Mouse (Mus musculus): ENCODE measurements around the gene Adamts2. TPM values are rescaled to one million over a fixed set of nuclear protein-coding genes. Genes with fewer than 3 reads are reported as not detected.

Adamts2 gene
- polyA plus RNA-seq, 1 experiment from 2014 or later = 12.0 TPM

- peaks cover 18% of the 10 kb centered on the region for H3K4me1 ChIP-seq
- peaks cover 32% of the 10 kb centered on the region for H3K27me3 ChIP-seq
- H3K27ac ChIP-seq = no peak overlapping the region
- no peak overlapping the region for H3K9ac ChIP-seq
- no peak overlapping the region for H3K4me3 ChIP-seq
- 80% methylated on average over 2 of the region's 2 CpGs for WGBS
- no peaks in the 10 kb centered on the region for H3K9me3 ChIP-seq
- no peak overlapping the region for H3K4me2 ChIP-seq
- H3K36me3 ChIP-seq = no peaks in the 10 kb centered on the region
- ATAC-seq (ENCODE audit: insufficient number of reproducible peaks, insufficient read depth, low FRiP score, low TSS enrichment, low read depth) = no peak
Observed at GRCm38 (mm10) chr11:50596571-50596970, 5.3 kb upstream of the Adamts2 start.

DNA sequence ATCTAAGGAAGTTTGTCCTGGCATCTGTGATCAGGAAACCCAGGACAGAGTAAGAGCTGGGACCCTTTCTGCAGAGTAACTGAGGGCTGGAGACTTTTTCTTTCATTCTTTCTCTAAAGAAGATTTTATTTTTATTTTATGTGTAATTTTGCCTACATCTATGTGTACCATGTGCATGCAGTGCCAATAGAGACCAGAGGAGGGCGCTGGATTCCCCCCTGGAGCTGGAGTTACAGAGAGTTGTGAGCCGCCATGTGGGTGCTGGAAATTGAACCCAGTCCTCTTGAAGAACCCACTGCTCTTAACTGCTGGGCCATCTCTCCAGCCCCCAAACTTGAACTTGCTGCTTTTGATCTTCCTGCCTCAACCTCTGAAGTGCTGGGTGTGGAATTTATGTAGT is 2.7 kb upstream of the Adamts2 start:
- Histone ChIP-seq H3K36me3 (no peaks in the 10 kb centered on the region), H3K9ac (no peak overlapping the region), H3K4me1 (peaks cover 20% of the 10 kb centered on the region), H3K27ac (no peak overlapping the region), H3K4me2 (no peak overlapping the region), H3K4me3 (no peak overlapping the region), H3K27me3 (peaks cover 58% of the 10 kb centered on the region), H3K9me3 (no peaks in the 10 kb centered on the region)
- 46% methylated on average over 2 of the region's 2 CpGs for WGBS
- no peak for ATAC-seq (ENCODE audit: insufficient number of reproducible peaks, insufficient read depth, low FRiP score, low TSS enrichment, low read depth)

DNA sequence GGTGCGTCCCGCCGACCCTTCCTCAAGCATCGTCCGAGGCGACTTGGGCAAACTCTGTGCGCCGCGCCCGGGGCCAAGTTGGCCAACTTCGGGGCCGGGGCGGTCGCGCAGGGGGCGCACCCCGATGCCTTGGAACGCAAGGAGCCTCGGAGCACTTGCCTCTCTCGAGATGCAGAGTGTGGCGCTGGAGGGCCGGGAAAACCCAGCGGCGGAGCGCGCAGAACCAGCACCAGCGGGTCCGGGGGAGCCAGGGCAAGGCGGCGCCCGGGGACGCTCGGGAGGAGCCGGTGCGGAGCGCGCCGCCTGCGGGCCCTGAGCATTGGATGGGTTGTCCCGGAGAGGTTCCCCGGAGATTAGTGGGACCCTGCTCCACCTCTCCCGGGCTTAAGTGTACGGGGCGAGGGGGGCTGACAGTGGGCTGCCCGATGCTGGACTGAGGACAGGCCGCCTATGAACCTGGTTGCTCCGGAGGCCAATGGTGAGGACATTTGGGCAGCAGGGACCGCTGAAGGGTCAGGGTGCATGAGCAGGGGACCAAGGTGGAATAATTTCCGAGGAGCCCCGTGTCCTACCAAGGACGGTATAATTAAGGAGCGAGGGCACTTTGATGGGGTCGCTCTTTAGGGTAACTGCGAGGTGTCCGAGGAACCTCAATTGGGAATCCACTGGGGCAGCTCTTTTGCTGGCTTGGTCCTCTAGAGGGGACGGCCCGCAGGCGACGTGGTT is 635 bp downstream of the Adamts2 start:
- peak overlapping the region; percentile 72 for H3K27ac ChIP-seq
- WGBS = under 1% methylated on average over 59 of the region's 59 CpGs

DNA sequence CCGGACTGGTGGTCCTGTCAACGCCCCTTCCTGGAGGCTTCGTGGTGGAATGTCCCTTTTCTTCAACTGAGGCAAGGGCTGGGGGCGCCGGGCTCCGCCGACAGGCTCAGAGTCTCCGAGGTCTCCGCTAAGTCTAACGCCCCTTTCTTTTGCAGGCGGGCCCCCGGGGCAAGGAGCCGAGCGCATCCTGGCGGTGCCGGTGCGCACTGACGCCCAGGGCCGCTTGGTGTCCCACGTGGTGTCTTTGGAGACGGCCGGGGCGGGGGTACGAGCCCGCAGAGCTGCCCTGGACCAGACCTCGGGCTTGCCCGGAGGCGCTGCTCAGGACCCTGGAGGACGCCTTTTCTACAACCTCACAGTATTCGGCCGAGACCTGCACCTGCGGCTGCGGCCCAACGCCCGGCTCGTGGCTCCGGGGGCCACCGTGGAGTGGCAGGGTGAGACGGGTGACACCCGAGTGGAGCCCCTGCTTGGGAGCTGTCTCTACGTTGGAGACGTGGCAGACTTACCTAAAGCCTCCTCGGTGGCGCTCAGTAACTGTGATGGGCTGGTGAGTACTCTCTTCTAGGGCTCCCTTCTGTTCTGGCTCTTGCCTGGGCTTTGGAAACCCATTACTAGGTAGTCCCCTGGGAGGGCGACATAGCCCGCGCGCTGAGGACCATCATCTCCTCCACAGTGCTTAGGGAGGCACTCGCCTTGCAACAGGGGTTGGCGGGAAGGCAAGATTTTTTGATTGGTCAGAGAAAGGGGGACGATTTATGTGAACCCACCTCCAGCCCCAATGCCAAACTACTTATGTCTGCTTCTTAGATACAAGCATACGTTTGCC is 1.4 kb downstream of the Adamts2 start:
- peaks cover 87% of the 10 kb centered on the region for H3K27me3 ChIP-seq
- H3K36me3 ChIP-seq = peaks cover 3% of the 10 kb centered on the region; the same call in 1 of the 2 replicates
- ATAC-seq (ENCODE audit: insufficient number of reproducible peaks, insufficient read depth, low FRiP score, low TSS enrichment, low read depth) = no peak
- peak overlapping the region; percentile 71 for H3K4me3 ChIP-seq
- H3K9me3 ChIP-seq = no peaks in the 10 kb centered on the region
- H3K27ac ChIP-seq = no peak overlapping the region
- under 1% methylated on average over 52 of the region's 52 CpGs for WGBS
- H3K9ac ChIP-seq = peak overlapping the region; percentile 80
- H3K4me2 ChIP-seq = peak overlapping the region; percentile 89
- H3K4me1 ChIP-seq = peaks cover 24% of the 10 kb centered on the region

More for the DNA sequence above, 635 bp downstream of the Adamts2 start:
- Histone ChIP-seq H3K4me3 (peak overlapping the region; percentile 71), H3K9ac (peak overlapping the region; percentile 80), H3K27me3 (peaks cover 89% of the 10 kb centered on the region), H3K36me3 (peaks cover 3% of the 10 kb centered on the region; the same call in 1 of the 2 replicates), H3K4me1 (peaks cover 24% of the 10 kb centered on the region), H3K9me3 (no peaks in the 10 kb centered on the region), H3K4me2 (peak overlapping the region; percentile 89)
- ATAC-seq (ENCODE audit: insufficient number of reproducible peaks, insufficient read depth, low FRiP score, low TSS enrichment, low read depth) = peak; percentile 58

DNA sequence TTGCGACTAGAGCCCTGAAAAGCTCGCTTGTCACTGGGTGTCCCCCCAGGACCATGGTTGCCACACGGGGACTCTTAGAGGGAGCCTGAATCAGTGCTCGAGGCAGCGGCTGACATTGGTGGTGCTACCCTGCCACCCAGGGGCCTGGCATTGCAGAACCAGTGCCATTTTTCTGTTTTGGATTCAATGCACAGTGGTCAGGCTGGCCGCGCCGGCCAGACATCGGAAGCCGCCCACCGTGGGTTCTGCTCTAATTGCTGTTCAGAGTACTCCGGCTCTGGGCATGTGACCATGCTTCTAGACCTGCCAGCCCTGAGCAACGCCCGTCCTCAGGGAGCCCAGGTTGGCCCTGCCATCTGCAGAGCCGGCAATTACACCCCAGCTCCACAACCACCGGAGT is 2.5 kb downstream of the Adamts2 start:
- Histone ChIP-seq H3K36me3 (peaks cover 7% of the 10 kb centered on the region; the same call in 1 of the 2 replicates), H3K9me3 (no peaks in the 10 kb centered on the region), H3K4me2 (peak overlapping the region; percentile 89), H3K4me3 (peak overlapping the region; percentile 71; the same call in 1 of the 2 replicates), H3K4me1 (peaks cover 24% of the 10 kb centered on the region), H3K9ac (no peak overlapping the region), H3K27ac (no peak overlapping the region), H3K27me3 (peaks cover 77% of the 10 kb centered on the region)
- WGBS = 66% methylated on average over 16 of the region's 16 CpGs
- no peak for ATAC-seq (ENCODE audit: insufficient number of reproducible peaks, insufficient read depth, low FRiP score, low TSS enrichment, low read depth)

- 31% methylated on average over 5 of the region's 5 CpGs for whole genome bisulfite sequencing
- Histone ChIP-seq H3K9ac (0 out of 2 replicates have a peak overlapping the region, but pooled peaks have one; percentile 33), H3K27me3 (peaks cover 11% of the 10 kb centered on the region; the same call in 1 of the 2 replicates), H3K4me3 (no peak overlapping the region), H3K9me3 (no peaks in the 10 kb centered on the region), H3K4me1 (peaks cover 21% of the 10 kb centered on the region), H3K4me2 (no peak overlapping the region), H3K36me3 (peaks cover 7% of the 10 kb centered on the region; the same call in 1 of the 2 replicates), H3K27ac (no peak overlapping the region)
- no peak for ATAC-seq (ENCODE audit: insufficient number of reproducible peaks, insufficient read depth, low FRiP score, low TSS enrichment, low read depth)
Observed at GRCm38 (mm10) chr11:50611181-50611580, 9.3 kb downstream of the Adamts2 start.

DNA sequence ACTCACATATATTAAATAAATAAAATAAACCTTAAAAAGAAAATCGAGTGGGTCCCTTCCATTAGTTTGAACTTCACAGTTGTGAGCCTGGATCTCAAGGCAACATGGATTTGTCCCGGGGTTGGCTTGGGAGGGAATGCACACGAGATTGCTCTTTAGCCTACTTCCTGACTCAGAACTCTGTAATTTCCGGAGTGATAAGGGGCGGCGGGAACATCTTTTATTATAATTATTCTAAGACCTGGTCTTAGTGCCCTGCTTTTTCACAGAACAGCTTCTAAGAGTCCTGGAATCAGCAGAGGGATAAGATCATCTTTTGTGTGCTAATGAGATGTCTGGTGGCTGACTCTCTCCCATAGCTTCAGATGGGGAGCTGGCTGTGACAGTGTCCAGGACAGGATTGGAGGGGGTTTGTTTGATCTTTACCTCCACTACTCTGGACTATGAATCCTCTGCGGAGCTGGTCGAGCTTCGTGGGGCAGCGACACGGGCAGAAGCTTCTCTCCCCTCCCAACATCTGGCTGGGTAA is 15.2 kb downstream of the Adamts2 start:
- Histone ChIP-seq H3K9me3 (no peaks in the 10 kb centered on the region), H3K4me1 (peaks cover 12% of the 10 kb centered on the region), H3K4me3 (no peak overlapping the region), H3K4me2 (no peak overlapping the region), H3K27me3 (no peaks in the 10 kb centered on the region), H3K36me3 (no peaks in the 10 kb centered on the region), H3K9ac (no peak overlapping the region), H3K27ac (no peak overlapping the region)
- 88% methylated on average over 11 of the region's 11 CpGs for WGBS
- ATAC-seq (ENCODE audit: insufficient number of reproducible peaks, insufficient read depth, low FRiP score, low TSS enrichment, low read depth) = no peak

DNA sequence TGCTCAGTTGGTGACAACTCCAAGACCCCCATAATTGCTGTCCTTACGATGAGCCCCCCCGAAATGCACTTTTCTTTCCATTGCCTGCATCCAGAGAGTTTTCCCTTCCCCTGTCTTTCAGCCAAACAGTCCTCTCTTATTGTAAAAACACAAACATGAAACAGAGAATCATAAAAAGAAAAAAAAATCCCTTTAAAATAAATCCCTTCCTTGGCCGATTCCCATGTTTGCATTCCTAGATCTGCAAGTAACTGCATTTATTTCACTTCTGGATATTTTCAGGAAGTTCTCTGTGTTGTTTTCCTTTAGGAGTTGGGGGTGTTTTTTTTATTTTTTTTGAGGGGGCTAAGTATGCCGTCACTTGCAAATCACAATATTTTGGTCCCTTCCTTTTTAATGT is 19.0 kb downstream of the Adamts2 start:
- no peak overlapping the region for H3K4me2 ChIP-seq
- H3K9me3 ChIP-seq = no peaks in the 10 kb centered on the region
- 75% methylated on average over 4 of the region's 4 CpGs for WGBS
- no peak overlapping the region for H3K4me3 ChIP-seq
- ATAC-seq (ENCODE audit: insufficient number of reproducible peaks, insufficient read depth, low FRiP score, low TSS enrichment, low read depth) = no peak
- H3K36me3 ChIP-seq = no peaks in the 10 kb centered on the region
- no peak overlapping the region for H3K27ac ChIP-seq
- peaks cover 42% of the 10 kb centered on the region for H3K4me1 ChIP-seq
- H3K27me3 ChIP-seq = no peaks in the 10 kb centered on the region
- no peak overlapping the region for H3K9ac ChIP-seq

DNA sequence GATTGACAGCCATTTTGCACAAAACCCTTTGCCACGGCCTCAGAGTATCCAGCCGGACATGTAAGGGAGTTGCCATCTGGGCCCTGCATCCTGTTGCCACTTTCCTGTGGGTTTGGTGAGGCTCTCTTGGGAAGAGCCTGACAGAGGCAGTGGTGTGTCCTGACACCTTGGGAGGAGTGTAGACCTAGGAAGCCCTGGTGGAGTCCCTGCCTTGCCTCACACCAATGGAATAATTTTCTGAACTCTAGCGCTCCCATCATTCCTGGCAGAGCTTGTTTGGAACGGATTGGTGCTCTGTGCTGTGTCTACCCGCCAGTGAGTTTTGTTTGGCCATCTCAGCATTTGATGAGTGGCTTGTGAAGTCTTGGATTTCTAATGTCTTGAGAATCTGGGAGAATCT is 19.5 kb downstream of the Adamts2 start:
- H3K4me1 ChIP-seq = peaks cover 42% of the 10 kb centered on the region
- no peaks in the 10 kb centered on the region for H3K27me3 ChIP-seq
- no peak overlapping the region for H3K4me3 ChIP-seq
- H3K9me3 ChIP-seq = no peaks in the 10 kb centered on the region
- H3K36me3 ChIP-seq = no peaks in the 10 kb centered on the region
- no peak for ATAC-seq (ENCODE audit: insufficient number of reproducible peaks, insufficient read depth, low FRiP score, low TSS enrichment, low read depth)
- H3K9ac ChIP-seq = no peak overlapping the region
- WGBS = 75% methylated on average over 5 of the region's 5 CpGs
- H3K27ac ChIP-seq = peak overlapping the region; percentile 66
- no peak overlapping the region for H3K4me2 ChIP-seq

DNA sequence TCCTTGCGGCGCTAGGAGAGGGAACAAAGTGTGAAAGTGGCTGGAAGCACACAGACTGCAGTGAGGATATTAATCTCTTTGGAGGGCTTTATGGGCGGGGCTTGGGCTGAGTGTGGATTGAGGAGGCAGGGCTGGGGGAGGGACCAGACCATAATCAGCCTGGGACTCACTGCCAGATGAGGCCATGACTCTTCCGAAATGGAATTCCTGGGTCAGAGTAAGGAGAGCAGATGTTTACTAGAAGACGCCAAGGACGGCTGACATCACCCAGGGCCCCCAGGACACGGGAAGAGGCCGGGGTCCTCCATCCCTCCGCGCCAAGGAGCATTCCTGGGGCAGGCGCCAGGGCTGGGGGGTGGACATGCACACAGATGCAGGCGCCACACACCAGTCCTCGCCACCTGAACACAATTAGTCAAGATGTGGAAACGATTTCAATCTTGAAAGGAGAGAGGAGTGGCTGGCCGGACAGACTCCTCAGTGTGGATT is 20.4 kb downstream of the Adamts2 start:
- 0 out of 2 replicates have a peak overlapping the region, but pooled peaks have one; percentile 4 for H3K4me3 ChIP-seq
- no peaks in the 10 kb centered on the region for H3K36me3 ChIP-seq
- H3K27ac ChIP-seq = peak overlapping the region; percentile 66
- no peaks in the 10 kb centered on the region for H3K27me3 ChIP-seq
- no peak overlapping the region for H3K9ac ChIP-seq
- WGBS = 25% methylated on average over 15 of the region's 15 CpGs
- H3K4me2 ChIP-seq = peak overlapping the region; percentile 45
- no peaks in the 10 kb centered on the region for H3K9me3 ChIP-seq
- ATAC-seq (ENCODE audit: insufficient number of reproducible peaks, insufficient read depth, low FRiP score, low TSS enrichment, low read depth) = peak; percentile 74
- H3K4me1 ChIP-seq = peaks cover 42% of the 10 kb centered on the region

DNA sequence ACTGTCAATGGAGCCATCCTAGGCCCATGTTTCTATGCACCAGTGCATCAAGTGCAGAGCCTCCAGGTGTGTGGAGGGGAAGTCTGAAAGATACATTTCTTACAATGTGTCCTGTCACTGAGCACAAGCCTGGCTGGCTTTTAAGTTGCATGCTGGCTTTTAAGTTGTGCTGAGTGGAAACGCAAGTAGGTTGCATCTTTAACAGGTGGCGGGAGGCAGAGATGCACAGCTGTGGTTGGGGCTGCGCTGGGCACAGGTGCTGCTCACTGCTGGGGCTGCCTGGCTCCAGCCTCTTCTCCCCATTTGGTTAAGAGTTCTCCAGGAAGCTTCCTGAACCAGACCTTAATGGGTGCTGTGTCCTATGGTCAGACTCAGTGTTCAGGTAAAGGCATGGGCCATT is 21.9 kb downstream of the Adamts2 start:
- Histone ChIP-seq H3K4me1 (peaks cover 42% of the 10 kb centered on the region), H3K27ac (no peak overlapping the region; the same call in 1 of the 2 replicates), H3K4me2 (no peak overlapping the region), H3K27me3 (no peaks in the 10 kb centered on the region), H3K9ac (no peak overlapping the region), H3K36me3 (no peaks in the 10 kb centered on the region), H3K9me3 (no peaks in the 10 kb centered on the region), H3K4me3 (no peak overlapping the region)
- no peak for ATAC-seq (ENCODE audit: insufficient number of reproducible peaks, insufficient read depth, low FRiP score, low TSS enrichment, low read depth)
- WGBS = 84% methylated on average over 3 of the region's 3 CpGs

All from embryonic facial prominence, embryonic 13.5 days (tissue).